Mouse (Mus musculus) stomach, embryonic 15.5 days (tissue): ENCODE results near the gene Ptpn3. TPM values are rescaled to one million over a fixed set of nuclear protein-coding genes. Genes with fewer than 3 reads are reported as not detected.

Source experiments
- ATAC-seq: fragments of 200-750 bp; cut with Nextera tagmentation; 2 replicates; pipeline ENCODE4 v1.8.0; 2017; ENCODE audit warnings: low read depth, moderate number of reproducible peaks, moderate TSS enrichment; ENCODE audit not compliant: insufficient read depth, low FRiP score
- H3K27ac ChIP-seq: fragments of 300-500 bp; sonication (generic); 2 replicates; pipeline ENCODE4 v1.5.1; 2015; ENCODE audit warnings: mild to moderate bottlenecking, inconsistent platforms
- H3K27me3 ChIP-seq: fragments of 300-500 bp; sonication (generic); replicated peaks from 2 replicates; pipeline ENCODE4 v1.6.1; 2015; ENCODE audit warnings: inconsistent platforms
- H3K36me3 ChIP-seq: fragments of 300-500 bp; sonication (generic); 2 replicates; pipeline ENCODE4 v1.6.1; 2015; ENCODE audit warnings: inconsistent platforms
- H3K4me1 ChIP-seq: fragments of 300-500 bp; sonication (generic); 2 replicates; pipeline ENCODE4 v1.6.1; 2015; ENCODE audit warnings: inconsistent platforms
- H3K4me2 ChIP-seq: fragments of 300-500 bp; sonication (generic); 2 replicates; pipeline ENCODE4 v1.6.1; 2015; ENCODE audit warnings: mild to moderate bottlenecking, inconsistent platforms
- H3K4me3 ChIP-seq: fragments of 300-500 bp; sonication (generic); replicated peaks from 2 replicates; pipeline ENCODE4 v1.5.1; 2015; ENCODE audit warnings: inconsistent platforms
- H3K9ac ChIP-seq: fragments of 300-500 bp; sonication (generic); 2 replicates; pipeline ENCODE4 v1.6.1; 2015; ENCODE audit warnings: inconsistent platforms
- H3K9me3 ChIP-seq: fragments of 300-500 bp; sonication (generic); 2 replicates; pipeline ENCODE4 v1.6.1; 2016; ENCODE audit warnings: inconsistent platforms
- WGBS: fragments of 180-500 bp; shearing (Covaris S2); methylation state at CpG from one replicate; pipeline ENCODE4 v1.1.7; 2015; 5-methylcytosine and 5-hydroxymethylcytosine counted together
- polyA plus RNA-seq: library from polyadenylated mRNA; unstranded; fragments of >200 nt; fragmentation: Nextera tagmentation; extraction: Ambion mirVana; gene quantifications from 2 replicates; pipeline ENCODE4 v1.2.1, GENCODE M21; 2015

Gene Ptpn3
- polyA plus RNA-seq, 1 experiment from 2014 or later: 8.6 TPM

GRCm38 (mm10) chr4:57258159-57259035, 43.2 kb downstream of the Ptpn3 start:
- WGBS: 40% methylated on average over 14 of the region's 14 CpGs
- Histone ChIP-seq H3K27ac (no peak overlapping the region), H3K9me3 (no peaks in the 10 kb centered on the region), H3K36me3 (no peaks in the 10 kb centered on the region), H3K4me1 (no peaks in the 10 kb centered on the region), H3K9ac (no peak overlapping the region), H3K27me3 (no peaks in the 10 kb centered on the region), H3K4me3 (no peak overlapping the region), H3K4me2 (no peak overlapping the region)
- no peak for ATAC-seq

GRCm38 (mm10) chr4:57257409-57257808, 44.2 kb downstream of the Ptpn3 start:
- Histone ChIP-seq H3K4me2 (no peak overlapping the region), H3K27me3 (no peaks in the 10 kb centered on the region)
- 75% methylated on average over 8 of the region's 8 CpGs for WGBS

DNA sequence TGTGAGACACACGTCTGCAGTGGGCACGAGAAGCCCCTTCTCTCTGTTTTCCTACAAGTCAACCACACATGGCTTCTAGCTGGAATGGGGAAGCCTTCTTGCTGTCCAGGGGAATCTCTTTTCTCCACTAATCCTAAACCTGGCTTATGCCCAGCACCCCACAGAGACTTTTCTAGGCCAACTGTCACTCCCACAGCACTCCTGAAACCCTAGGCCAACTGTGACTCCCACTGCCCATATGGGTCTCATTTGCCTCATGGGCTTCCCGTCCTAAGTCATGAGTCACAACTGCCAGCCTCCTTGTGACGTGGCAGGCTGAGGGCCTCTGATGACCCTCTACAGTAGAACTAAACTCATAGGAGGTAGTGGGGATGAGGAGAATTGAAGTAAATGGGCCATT, 44.9 kb downstream of the Ptpn3 start:
- H3K27ac ChIP-seq: no peak overlapping the region
- H3K9me3 ChIP-seq: no peaks in the 10 kb centered on the region
- no peaks in the 10 kb centered on the region for H3K4me1 ChIP-seq
- no peaks in the 10 kb centered on the region for H3K36me3 ChIP-seq
- no peak overlapping the region for H3K9ac ChIP-seq
- no peak for ATAC-seq
- no peak overlapping the region for H3K4me3 ChIP-seq
- no peaks in the 10 kb centered on the region for H3K27me3 ChIP-seq
- H3K4me2 ChIP-seq: no peak overlapping the region
- 73% methylated on average over 4 of the region's 4 CpGs for WGBS

More at GRCm38 (mm10) chr4:57257409-57257808, 44.2 kb downstream of the Ptpn3 start:
- H3K36me3 ChIP-seq: no peaks in the 10 kb centered on the region
- H3K4me3 ChIP-seq: no peak overlapping the region
- no peak overlapping the region for H3K27ac ChIP-seq
- no peak overlapping the region for H3K9ac ChIP-seq
- no peaks in the 10 kb centered on the region for H3K9me3 ChIP-seq
- no peaks in the 10 kb centered on the region for H3K4me1 ChIP-seq
- ATAC-seq: no peak

DNA sequence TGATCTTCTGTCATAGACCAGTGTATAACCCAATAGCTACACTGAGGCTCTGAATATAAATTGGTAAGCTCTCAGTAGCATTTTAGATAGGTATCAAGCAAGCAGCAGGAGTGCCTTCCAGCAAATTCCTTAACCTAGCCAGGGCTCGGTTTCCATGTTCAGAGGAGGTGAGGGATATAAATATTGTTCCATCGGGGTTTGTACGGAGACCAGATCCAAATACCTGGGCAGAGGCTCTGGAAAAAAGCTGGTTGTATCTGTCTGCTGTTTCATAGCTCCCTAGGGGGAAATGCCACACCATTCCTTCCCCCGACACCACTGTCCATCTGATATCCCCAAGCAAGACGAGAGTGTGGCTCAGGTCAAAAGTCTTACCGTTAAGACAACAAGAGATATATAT, 47.2 kb downstream of the Ptpn3 start:
- no peak overlapping the region for H3K4me3 ChIP-seq
- no peaks in the 10 kb centered on the region for H3K4me1 ChIP-seq
- 78% methylated on average over 6 of the region's 6 CpGs for whole genome bisulfite sequencing
- no peak for ATAC-seq
- H3K27ac ChIP-seq: no peak overlapping the region
- H3K27me3 ChIP-seq: no peaks in the 10 kb centered on the region
- H3K36me3 ChIP-seq: no peaks in the 10 kb centered on the region
- no peak overlapping the region for H3K4me2 ChIP-seq
- H3K9ac ChIP-seq: no peak overlapping the region
- no peaks in the 10 kb centered on the region for H3K9me3 ChIP-seq

DNA sequence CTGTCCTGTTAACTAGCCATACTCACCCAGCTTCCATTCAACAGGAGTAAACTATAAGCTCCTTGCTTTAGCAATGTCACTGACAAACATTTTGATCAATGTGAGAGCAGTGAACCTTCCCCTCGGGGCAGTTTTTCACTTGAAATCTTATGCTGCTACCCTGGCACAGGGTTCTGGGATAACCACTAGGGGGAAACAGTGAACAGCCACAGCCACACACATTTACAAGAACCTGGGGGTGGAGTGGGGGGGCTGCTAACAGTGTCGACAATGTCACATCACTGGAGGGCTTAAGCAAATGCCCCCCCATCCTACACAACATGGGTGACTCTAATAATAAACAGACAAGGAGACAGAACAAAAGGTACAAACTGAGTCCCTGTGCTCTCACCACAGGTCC, 51.0 kb downstream of the Ptpn3 start:
- Histone ChIP-seq H3K27ac (no peak overlapping the region), H3K27me3 (no peaks in the 10 kb centered on the region), H3K4me3 (no peak overlapping the region), H3K4me2 (no peak overlapping the region), H3K4me1 (peaks cover 5% of the 10 kb centered on the region; the same call in 1 of the 2 replicates), H3K9ac (no peak overlapping the region), H3K36me3 (no peaks in the 10 kb centered on the region), H3K9me3 (no peaks in the 10 kb centered on the region)
- no peak for ATAC-seq
- 10% methylated on average over 2 of the region's 2 CpGs for WGBS

- H3K9me3 ChIP-seq: no peaks in the 10 kb centered on the region
- no peaks in the 10 kb centered on the region for H3K27me3 ChIP-seq
- no peaks in the 10 kb centered on the region for H3K36me3 ChIP-seq
- no peak for ATAC-seq
- no peak overlapping the region for H3K9ac ChIP-seq
- WGBS: 48% methylated on average over 8 of the region's 8 CpGs
- H3K27ac ChIP-seq: no peak overlapping the region
- H3K4me3 ChIP-seq: no peak overlapping the region
- no peak overlapping the region for H3K4me2 ChIP-seq
- H3K4me1 ChIP-seq: peaks cover 5% of the 10 kb centered on the region; the same call in 1 of the 2 replicates
These were observed 52.5 kb downstream of the Ptpn3 start for GRCm38 (mm10) chr4:57249108-57249507.

DNA sequence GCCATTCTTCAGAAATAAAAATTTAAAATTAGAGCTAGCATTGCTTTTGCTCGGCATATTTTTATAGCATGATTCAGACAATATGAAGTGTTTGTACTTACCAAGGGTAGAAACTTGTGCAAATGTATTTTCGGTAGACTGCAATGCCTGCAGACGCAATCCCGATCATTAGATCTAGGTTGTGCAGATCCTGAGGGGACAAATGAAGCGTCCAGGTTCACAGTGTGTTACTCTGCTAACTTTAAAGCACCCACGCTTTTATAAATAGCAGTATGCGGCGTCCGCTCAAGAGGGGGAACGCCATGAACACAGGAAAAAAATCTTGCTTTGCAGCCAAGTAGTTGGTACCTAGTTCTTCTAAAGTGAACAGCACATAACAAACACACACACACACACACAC, 56.8 kb downstream of the Ptpn3 start:
- no peak for ATAC-seq
- Histone ChIP-seq H3K27ac (no peak overlapping the region), H3K4me1 (peaks cover 7% of the 10 kb centered on the region; the same call in 1 of the 2 replicates), H3K9ac (no peak overlapping the region), H3K9me3 (no peaks in the 10 kb centered on the region), H3K4me2 (no peak overlapping the region), H3K36me3 (no peaks in the 10 kb centered on the region), H3K27me3 (no peaks in the 10 kb centered on the region), H3K4me3 (no peak overlapping the region)
- 90% methylated on average over 10 of the region's 10 CpGs for WGBS

DNA sequence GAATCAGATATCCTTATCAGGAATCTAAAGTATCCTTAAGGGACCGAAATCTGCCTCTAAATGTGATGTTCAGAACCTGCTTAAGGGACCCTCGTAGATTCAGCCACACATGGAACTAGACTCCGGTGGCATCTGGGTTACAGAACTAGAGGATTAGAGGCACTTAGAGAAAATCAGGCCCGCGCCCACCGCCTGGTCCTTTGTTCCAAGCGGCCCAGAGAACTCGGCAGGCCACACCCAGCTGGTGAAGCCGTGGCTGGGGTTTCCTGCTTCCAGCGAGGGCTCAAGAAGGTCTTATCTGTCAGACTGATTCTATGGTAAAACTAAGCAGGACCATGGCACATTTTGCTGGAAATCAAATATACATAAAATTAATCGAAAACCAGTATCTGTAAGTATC, 58.3 kb downstream of the Ptpn3 start:
- ATAC-seq: no peak
- Histone ChIP-seq H3K4me2 (no peak overlapping the region), H3K27me3 (no peaks in the 10 kb centered on the region), H3K4me3 (no peak overlapping the region), H3K9ac (no peak overlapping the region), H3K9me3 (no peaks in the 10 kb centered on the region), H3K36me3 (no peaks in the 10 kb centered on the region), H3K27ac (no peak overlapping the region), H3K4me1 (0 out of 2 replicates have a peak, but pooled peaks cover 5% of the 10 kb centered on the region)
- 67% methylated on average over 11 of the region's 11 CpGs for WGBS

DNA sequence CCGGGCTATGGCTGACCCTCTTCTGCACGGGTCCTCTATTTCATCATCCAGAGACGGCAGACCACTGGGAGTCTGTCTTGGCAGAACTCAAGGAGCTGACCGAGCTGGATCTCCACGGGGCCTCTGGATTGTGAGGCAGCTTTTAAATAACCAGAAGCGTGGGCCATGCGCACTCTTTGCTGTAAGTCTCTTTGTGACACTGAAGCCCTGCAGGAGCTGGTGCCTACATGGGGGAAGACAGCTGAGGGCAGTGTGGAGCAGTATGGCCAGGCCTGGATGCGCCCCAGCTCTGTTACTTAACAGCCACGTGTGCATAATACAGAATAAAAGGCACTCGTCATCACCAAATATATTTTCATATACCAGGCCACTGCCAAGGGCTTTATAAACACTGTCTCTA, 60.7 kb downstream of the Ptpn3 start:
- H3K36me3 ChIP-seq: no peaks in the 10 kb centered on the region
- H3K27ac ChIP-seq: no peak overlapping the region
- no peak overlapping the region for H3K9ac ChIP-seq
- 0 out of 2 replicates have a peak, but pooled peaks cover 5% of the 10 kb centered on the region for H3K4me1 ChIP-seq
- WGBS: 75% methylated on average over 10 of the region's 10 CpGs
- no peaks in the 10 kb centered on the region for H3K9me3 ChIP-seq
- ATAC-seq: no peak
- H3K27me3 ChIP-seq: no peaks in the 10 kb centered on the region
- H3K4me2 ChIP-seq: no peak overlapping the region
- H3K4me3 ChIP-seq: no peak overlapping the region

GRCm38 (mm10) chr4:57240100-57240499, 61.5 kb downstream of the Ptpn3 start:
- no peaks in the 10 kb centered on the region for H3K36me3 ChIP-seq
- H3K27ac ChIP-seq: peak overlapping the region; percentile 13; the same call in 1 of the 2 replicates
- 67% methylated on average over 7 of the region's 7 CpGs for WGBS
- H3K27me3 ChIP-seq: no peaks in the 10 kb centered on the region
- no peak overlapping the region for H3K4me2 ChIP-seq
- H3K4me1 ChIP-seq: 0 out of 2 replicates have a peak, but pooled peaks cover 5% of the 10 kb centered on the region
- no peak overlapping the region for H3K9ac ChIP-seq
- peak; percentile 65 for ATAC-seq
- H3K4me3 ChIP-seq: no peak overlapping the region
- no peaks in the 10 kb centered on the region for H3K9me3 ChIP-seq

DNA sequence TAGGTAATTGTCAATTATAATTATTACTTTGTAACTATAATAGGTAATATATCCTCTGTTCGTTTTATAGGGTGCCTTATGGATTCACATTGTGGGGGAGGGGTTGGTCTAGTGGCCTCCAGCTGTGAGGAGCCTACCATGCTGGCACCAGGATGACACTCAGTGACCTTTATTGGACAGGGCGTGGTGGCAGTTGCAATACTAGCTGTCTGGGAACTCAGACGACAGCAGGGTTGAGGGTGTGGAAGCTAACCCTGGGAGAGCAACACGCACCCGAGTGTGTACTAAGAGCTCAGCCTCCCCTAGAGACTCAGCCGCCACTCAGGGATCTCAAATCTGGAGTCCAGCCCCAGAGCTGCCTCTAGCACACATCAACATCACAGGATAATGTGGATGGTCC, 62.5 kb downstream of the Ptpn3 start:
- Histone ChIP-seq H3K36me3 (no peaks in the 10 kb centered on the region), H3K4me2 (no peak overlapping the region), H3K4me1 (0 out of 2 replicates have a peak, but pooled peaks cover 5% of the 10 kb centered on the region), H3K9me3 (no peaks in the 10 kb centered on the region), H3K9ac (no peak overlapping the region), H3K27ac (no peak overlapping the region), H3K4me3 (no peak overlapping the region), H3K27me3 (no peaks in the 10 kb centered on the region)
- no peak for ATAC-seq
- WGBS: 70% methylated on average over 6 of the region's 6 CpGs

DNA sequence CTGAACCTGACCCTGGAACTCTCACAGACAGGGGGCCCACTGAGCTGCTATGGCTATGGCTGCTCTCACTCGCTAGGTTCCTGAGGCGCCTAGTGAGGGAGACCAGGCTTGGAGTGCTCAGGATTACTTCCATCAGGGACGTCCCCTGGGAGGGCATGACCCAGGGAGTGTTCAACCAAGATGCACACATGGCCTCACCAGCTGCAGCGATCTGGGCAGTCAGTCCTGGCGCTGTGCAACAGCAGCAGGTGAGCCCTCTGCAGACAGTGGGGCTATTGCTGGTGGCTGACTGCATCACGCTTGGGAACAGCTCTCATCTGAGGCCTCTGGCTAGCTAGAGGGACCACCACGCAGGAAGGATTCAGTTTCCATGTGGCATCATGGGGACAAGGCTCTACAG, 63.5 kb downstream of the Ptpn3 start:
- no peak for ATAC-seq
- H3K36me3 ChIP-seq: no peaks in the 10 kb centered on the region
- H3K27ac ChIP-seq: no peak overlapping the region

More for the DNA sequence above, 63.5 kb downstream of the Ptpn3 start:
- Histone ChIP-seq H3K27me3 (no peaks in the 10 kb centered on the region), H3K4me1 (0 out of 2 replicates have a peak, but pooled peaks cover 5% of the 10 kb centered on the region), H3K9ac (no peak overlapping the region), H3K9me3 (no peaks in the 10 kb centered on the region), H3K4me3 (no peak overlapping the region), H3K4me2 (no peak overlapping the region)
- WGBS: 86% methylated on average over 7 of the region's 7 CpGs
